Mouse (Mus musculus): ENCODE results near the gene Rnf135. TPM values are rescaled to one million over a fixed set of nuclear protein-coding genes. Genes with fewer than 3 reads are reported as not detected.
"Not testable (repeated sequence)": the region's sequence is repeated elsewhere in the genome, so short reads cannot be mapped to it uniquely, and the experiment has no call there.

Rnf135 gene
- polyA plus RNA-seq, 1 experiment = 7.1 TPM

DNA sequence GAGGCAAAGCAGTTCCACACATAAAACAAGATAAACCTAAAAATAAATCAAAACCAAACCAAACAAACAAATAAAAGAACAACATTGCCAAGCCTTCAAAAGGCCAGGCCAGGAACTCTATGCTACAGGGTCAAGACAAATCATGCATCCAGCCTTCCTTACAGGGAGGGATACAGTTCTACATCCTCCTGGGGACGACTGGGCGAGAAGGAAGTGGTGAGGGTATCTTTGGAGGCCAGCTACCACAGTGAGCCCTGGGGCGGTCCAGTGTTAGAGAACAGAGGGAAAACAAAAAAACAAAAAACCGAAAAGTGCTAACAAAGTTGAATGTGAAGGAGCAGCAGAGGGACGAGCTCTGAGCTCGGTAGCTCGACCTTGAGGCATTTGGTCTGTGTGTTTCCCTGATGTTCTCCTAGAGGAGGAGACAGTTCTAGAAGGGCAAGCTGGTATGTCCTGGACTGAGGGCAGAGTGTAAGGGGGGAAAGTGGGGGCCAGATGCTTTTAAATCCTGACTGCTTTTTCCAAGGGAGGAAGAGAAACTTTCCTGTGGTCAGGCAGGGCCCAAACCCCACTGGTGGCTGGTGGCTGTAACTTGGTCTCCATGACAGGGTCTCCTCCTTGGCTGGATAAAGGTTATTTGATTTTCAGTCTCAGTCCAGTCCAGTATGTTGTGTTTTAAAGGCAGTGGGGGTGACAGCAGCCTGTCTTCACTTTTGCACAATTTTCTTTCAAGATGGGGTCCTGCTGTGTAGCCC lies 20.1 kb upstream of the Rnf135 start:
- DNase-seq (ENCODE audit: low read depth) = no peak

GRCm38 (mm10) chr11:80164224-80164623 lies 19.4 kb upstream of the Rnf135 start:
- DNase-seq (ENCODE audit: low read depth) = no peak

DNA sequence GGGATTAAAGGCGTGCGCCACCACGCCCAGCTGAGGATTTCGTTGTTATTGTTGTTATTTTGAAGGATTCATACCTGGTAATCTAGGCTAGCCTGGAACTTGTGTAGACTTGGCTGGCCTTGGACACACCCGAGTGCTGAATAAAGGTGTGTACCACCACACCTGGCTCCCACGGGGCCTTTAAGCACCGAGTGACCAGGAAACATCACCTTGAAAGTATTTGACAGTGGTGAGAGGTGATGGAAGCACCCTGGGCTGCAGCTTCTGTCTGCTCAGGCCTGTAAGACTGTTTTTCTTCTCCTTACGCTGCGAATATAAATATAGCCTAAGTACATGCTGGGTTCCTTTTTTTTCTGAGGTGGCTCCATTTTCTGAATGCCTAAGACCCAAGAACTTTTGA lies 15.5 kb upstream of the Rnf135 start:
- no peak for DNase-seq (ENCODE audit: low read depth)

- no peak for DNase-seq (ENCODE audit: low read depth)
Observed at GRCm38 (mm10) chr11:80168611-80169249, 14.9 kb upstream of the Rnf135 start.

- no peak for DNase-seq (ENCODE audit: low read depth)
Observed at GRCm38 (mm10) chr11:80169629-80170028, 14.0 kb upstream of the Rnf135 start.

DNA sequence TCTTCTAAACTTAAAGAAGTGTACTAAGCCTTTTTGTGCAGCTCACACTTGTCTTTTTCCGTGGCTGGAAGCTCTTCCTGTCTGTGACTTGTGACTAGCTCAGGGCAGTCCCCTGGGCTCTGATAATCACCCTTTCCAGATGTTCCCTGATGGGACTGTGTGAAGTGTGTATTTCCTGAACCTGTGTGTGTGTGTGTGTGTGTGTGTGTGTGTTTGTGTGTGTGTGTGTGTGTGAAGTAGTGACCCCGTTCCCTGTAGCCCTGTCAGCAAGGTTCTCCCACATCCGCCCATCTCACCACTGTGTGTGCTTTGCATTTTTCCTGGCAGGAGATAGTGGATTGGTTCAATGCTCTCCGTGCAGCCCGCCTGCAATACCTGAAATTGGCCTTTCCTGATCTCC lies 13.3 kb upstream of the Rnf135 start:
- DNase-seq (ENCODE audit: low read depth) = no peak

GRCm38 (mm10) chr11:80171884-80172283 lies 11.8 kb upstream of the Rnf135 start:
- no peak for DNase-seq (ENCODE audit: low read depth)

- DNase-seq (ENCODE audit: low read depth) = no peak
Observed at GRCm38 (mm10) chr11:80173963-80174670, 9.5 kb upstream of the Rnf135 start.

DNA sequence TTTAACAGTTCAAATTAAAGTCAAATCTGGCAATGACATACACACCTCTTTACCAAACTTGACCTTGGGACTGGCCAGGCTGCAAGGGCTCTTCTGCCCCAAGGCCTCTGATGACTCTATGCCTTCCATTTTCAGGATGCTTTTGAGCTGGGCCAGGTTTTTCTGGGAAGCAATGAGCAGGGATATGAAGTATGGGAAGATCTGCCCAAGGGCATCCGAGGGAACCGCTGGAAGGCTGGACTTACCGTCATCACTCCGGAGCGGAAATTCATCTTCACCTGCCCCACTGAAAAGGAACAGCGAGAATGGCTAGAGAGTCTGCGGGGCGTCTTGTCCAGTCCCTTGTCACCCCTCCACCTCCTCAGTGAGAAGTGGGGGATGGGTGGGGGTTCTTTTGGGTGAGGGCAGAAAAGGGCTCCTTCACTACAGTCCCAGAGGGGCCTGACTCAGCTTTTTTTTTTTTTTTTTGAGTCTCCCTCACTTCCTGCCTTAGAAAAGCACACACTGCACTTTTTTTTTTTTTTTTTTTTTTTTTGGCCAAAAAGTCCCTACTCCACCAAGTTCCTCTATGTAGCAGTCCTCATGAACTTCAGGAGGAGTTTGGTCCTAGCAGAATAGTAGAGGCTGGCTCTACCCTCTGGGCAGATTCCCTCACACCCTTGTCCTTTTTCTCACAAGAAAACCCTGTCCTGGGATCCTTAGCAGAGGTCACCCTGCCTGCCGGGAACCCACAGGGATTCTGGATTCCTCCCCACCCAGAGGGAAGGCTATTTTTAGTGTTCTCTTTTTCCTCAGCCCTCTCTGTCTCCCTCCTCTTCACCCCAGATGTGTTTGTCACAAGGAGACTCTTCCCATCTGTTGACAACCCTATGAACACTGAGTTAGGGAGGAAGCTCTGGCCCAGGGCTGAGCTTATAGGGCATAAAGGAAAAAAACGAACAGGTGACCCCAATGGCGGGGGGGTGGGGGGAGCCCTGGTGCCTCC lies 6.4 kb upstream of the Rnf135 start:
- DNase-seq (ENCODE audit: low read depth) = no peak

- no peak for DNase-seq (ENCODE audit: low read depth)
Observed at GRCm38 (mm10) chr11:80178316-80178715, 5.3 kb upstream of the Rnf135 start.

GRCm38 (mm10) chr11:80181021-80181749 lies 2.5 kb upstream of the Rnf135 start:
- no peak for DNase-seq (ENCODE audit: low read depth)

DNA sequence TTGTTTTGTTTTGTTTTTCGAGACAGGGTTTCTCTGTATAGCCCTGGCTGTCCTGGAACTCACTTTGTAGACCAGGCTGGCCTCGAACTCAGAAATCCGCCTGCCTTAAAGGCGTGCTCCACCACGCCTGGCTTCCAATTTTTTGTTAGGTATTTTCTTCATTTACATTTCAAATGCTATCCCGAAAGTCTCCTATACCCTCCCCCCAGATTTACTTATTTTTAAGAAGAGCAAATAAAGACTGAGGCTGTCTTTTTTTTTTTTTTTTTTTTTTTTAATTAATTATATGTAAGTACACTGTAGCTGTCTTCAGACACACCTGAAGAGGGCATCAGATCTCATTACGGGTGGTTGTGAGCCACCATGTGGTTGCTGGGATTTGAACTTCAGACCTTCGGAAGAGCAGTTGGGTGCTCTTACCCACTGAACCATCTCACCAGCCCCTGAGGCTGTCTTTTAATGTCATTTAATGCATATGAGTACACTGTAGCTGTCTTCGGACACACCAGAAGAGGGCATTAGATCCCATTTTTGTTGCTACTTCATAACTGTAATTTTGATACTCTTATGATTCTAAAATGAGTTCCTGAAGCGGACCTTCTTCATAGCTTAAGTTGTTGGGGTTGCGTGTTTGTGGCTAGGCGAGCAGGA lies 472 bp upstream of the Rnf135 start:
- peak; percentile 42 for DNase-seq (ENCODE audit: low read depth)

DNA sequence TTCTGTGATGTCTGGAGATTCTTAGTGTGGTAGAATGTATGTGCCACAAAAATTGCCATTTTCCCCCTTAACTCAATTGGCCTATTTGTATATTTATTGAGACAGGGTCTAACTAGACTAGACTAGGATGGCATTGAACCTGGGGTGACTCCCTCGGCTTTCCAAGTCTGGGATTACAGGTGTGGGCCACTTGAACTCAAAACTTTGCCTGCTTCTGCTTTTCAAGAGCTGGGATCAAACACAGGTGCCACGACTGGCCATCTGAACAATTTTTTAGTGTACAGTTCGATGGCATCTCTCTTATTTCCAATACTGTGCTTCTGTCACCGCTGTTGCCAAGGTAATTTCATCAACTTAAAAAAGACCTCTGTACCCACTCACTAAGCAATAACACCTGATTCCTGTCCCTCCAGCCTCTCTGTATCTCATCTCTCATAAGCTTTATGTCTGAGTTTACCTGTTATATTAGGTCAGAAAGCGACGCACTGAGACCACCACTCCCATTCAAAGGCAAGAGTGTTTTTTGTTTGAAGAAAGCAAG lies 950 bp downstream of the Rnf135 start:
- no peak for DNase-seq (ENCODE audit: low read depth)

GRCm38 (mm10) chr11:80185441-80185976 lies 1.9 kb downstream of the Rnf135 start:
- DNase-seq (ENCODE audit: low read depth) = not testable (repeated sequence)

DNA sequence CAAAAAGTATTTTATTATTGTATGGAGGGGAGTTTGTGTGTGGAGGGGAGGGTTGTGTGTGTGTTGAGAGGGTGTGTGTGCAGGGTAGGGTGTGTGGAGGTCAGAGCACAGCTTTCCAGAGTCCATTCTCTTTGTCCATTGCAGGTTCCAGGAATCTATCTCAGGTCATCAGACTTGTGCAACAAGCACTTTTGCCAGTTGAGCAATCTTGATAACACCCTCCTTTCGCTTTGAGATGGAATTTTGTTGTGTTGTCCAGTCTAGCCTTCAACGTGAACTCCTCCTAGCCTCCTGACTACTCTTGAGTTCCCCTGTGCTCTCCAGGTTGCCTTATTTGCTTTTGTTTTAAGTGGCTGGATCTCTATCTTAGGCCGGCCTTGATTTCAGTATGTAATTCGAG lies 6.6 kb downstream of the Rnf135 start:
- no peak for DNase-seq (ENCODE audit: low read depth)

- no peak for DNase-seq (ENCODE audit: low read depth)
Observed at GRCm38 (mm10) chr11:80193827-80194226, 10.2 kb downstream of the Rnf135 start.

DNA sequence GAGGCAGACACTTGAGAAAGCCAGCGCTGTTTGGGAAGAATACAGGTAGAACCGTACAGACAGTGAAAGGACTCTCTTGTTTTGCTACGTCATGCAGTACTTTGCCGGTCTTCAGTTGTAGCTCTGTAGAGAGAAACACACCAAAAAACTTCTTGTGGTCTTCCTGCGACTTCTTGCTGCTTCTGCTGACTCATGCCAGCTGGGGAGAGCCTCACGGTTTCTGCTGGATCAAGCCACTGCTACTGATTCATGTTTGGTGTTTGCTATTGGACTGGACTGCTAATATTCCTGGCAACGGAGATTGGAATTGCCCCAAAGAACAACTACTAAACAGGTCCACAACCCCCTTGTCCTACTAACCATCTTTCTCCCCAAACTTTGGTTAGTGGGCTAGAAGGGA lies 12.7 kb downstream of the Rnf135 start:
- no peak for DNase-seq (ENCODE audit: low read depth)

DNA sequence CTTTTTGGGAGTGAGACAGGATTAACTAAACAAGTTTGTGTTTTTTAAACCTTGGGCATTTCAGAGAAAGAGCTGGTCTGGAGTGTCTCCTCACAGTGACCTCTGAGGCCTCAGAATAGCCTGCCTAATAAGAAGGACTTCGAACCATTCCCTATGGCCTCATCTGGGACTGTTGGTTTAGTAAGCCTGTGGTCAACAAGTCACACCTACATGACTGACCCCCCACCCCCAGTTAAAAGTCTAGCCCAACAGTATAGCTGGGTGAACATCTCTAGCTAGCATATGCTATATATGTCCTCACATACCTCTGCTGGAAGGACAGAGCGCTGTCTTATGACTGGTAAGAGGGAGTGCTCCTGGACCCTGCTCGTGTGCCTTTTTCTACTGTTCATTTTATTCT lies 15.7 kb downstream of the Rnf135 start:
- no peak for DNase-seq (ENCODE audit: low read depth)

DNA sequence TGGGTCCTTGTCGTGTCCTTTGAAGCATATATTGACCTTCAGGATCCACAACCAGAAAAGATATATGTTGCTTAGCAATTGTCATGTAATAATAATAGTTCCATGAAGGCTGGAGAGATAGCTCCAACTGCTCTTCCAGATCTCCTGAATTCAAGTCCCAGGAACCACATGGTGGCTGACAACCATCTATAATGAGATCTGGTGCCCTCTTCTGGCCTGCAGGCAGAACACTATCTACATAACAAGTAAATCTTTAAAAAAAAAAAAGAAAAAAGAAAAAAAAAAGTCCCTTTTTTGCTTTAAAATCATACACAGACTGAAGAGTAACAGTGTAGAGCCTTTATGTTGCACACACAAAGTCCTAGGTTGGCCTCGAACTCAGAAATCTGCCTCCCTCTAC lies 16.1 kb downstream of the Rnf135 start:
- no peak for DNase-seq (ENCODE audit: low read depth)

DNA sequence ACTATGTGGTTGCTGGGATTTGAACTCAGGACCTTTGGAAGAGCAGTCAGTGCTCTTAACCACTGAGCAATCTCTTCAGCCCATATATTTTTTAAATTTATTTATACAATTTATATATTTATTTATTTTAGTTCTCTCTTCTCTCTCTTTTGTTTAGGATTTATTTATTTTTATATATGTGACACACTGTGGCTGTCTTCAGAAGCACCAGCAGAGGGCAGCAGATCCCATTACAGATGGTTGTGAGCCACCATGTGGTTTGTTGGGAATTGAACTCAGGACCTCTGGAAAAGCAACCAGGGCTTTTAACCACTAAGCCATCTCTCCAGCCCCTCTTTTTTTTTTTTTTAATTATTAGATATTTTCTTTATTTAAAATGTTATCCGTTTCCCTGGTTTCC lies 16.7 kb downstream of the Rnf135 start:
- no peak for DNase-seq (ENCODE audit: low read depth)

Measured in gonadal fat pad, adult 2 months (tissue).